Mouse (Mus musculus) CD4-positive helper T cell, adult 2 months (primary cell): ENCODE results near the gene Fkbp7.
A peak's percentile ranks its signal among the peaks of the same experiment; 100 is the strongest.
"Not testable (repeated sequence)": the region's sequence is repeated elsewhere in the genome, so short reads cannot be mapped to it uniquely, and the experiment has no call there.

Source experiments
- DNase-seq: peaks from one replicate; pipeline ENCODE4 v3.0.0-alpha.2; 2012; ENCODE audit warnings: low read depth, missing footprints, low spot score

Gene Fkbp7

DNA sequence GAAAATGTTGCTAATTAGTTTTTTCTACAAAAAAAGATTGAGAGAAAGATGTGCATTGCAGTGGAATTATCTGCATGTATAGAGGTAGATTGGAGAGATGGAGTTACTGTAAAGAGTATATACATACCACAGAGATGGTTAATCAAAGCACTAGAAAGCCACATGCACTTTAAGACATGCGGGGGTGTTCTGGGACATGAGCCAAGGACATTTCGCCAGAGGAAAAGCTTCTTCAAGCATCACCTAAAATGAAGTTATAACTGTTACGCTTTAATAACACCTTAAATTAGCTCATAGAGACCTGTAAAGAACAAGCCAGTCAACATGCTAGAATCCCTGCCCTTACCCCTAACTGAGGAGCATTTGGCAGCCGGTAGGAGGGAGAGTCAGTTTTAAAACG is 5.7 kb downstream of the Fkbp7 start:
- no peak for DNase-seq

DNA sequence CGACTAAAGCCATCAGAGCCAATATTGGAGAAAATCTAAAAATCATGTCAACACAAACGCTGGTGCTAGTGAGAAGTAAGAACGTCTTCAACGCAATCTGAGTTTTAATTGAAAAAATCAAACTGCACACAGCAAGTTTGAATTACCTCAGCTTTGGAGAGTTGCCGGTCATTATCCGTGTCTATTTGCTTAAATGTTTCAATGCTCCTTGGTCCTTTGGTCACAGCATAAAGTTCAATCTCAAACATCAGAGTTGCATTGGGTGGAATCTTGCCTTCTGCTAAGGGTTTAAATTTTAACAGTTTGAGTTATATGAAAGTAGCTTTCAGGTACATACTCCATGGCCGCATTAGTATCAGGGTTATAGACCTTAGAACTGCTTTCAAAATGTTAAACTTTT is 7.4 kb downstream of the Fkbp7 start:
- DNase-seq: no peak

DNA sequence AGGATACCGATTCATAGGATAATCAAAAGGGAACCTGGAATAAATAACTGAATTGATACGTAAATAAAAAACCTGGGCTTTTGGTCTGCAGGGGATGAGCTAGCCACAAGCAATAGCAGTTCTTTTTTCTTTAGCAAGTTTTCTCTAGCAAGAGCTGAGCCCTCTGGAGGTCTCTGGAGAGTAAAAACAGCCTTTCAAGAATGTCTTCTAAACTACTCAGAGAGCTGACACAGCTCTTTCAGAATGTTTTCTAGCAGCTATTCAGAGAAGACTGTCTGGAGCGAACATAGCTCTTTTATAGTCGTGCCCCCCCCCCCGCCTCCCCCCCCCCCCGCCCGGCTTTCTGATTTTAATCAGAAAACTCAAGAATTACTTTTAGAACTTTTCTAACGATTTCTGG is 13.5 kb downstream of the Fkbp7 start:
- DNase-seq: no peak

DNA sequence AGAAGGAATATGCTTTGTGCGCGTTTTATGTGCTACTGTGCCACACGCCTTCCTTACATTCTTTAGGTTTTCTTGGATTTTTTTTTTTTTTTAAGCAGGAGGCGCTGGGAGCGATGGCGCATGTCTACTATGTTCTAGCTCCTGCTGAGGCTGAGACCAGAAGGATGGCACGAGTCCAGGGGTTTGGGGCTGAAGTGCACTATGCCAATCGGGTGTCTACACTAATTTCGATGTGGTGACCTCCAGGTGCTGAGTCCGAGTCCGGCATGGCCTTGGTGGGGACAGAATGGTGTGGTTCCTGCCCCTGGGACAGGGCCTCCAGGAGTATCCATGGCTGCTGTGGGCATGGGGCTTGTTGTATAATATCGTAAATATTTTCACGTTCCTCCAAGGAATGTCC is 14.4 kb downstream of the Fkbp7 start:
- DNase-seq: no peak

DNA sequence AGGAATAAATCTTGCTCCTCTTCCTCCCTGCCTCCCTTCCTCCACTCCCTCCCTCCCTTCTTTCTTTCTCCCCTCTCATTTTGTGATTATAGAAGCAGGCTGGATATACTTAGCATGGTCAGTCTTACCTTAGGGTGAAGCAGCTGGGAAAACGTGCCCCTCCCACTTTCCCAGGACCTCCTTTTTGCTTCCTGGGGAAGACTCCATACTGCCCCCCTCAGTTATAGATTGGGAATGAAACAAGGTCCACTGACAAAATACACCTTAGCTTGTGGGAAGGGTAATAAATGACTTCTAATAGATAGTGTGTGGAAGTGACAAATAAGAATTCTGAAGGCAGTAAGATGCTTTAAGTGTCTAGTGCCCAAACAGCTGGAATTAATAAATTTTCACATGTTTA is 16.9 kb downstream of the Fkbp7 start:
- no peak for DNase-seq

DNA sequence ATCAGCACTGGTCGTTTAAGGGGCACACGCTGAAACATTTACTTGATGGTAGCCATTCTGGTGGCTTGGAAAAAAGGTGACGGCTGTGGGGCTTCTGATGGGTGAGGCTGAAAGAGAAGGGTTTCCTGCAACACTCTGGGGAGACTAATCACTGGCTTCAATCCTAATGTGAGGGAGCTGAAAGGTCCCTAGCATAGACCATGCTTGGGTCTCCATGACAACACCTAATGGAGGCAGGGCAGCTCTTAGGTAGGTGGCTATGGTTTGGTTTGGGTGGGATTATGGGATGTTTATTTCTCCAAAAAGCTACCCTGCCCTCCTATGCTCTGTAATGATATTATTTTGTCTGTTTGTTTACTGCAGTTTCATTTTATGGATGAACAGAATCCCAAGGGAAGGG is 17.5 kb downstream of the Fkbp7 start:
- DNase-seq: no peak

DNA sequence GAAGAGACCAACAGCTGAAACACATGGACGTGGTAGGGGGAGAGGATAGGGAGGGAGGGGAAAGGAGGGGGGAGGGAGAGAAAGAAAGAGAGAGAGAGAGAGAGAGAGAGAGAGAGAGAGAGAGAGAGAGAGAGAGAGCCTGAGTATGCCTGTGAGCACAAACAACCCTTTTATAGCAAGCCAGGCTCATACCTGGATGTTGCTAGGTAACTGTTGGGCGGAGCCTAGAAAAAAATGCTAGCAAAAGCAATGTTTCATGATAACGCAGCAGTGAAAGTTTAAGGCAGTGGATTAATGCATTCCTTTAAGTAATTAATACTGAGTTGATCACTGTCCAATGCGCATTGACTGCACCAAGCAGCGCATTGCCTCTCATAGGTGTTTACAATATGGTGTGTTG is 18.3 kb downstream of the Fkbp7 start:
- no peak for DNase-seq

DNA sequence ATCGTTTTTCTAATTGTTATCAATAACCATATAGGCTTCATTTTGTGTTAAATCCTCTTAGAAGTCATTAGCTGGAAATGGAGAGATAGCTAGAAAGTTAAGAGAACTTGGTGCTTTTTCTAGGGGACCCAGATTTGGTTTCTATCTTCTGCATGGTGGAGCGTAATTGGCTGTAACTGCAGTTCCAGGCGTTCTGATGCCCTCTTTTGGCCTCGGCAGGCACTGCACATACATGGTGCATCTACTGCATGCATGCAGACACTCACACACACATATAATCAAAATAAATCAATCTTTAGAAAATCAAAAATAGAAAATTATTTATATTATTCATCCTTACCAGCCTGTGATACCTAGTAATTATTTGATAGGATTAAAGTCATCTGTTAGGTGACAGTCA is 19.8 kb downstream of the Fkbp7 start:
- no peak for DNase-seq

DNA sequence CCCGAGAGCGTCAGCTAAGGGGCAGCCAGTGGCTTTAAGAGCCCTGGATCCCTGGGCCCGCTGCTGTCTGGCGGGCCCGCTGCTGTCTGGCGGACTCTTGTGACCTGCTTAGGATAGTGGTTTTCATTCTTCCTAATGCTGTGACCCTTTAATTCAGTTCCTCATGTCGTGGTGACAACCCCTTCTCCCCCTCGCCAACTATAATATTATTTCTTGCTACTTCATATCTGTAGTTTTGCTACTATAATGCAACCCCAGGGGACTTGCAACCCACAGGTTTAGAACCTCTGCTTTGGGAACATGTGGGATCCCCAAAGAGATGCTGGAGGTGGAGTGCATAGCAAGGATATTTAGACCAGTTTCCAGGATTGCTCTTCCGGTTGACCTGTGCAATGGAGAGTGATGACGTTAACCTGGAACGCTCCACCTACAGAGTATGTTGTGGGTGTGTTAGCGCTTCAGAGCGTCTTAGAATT is 24.2 kb downstream of the Fkbp7 start:
- DNase-seq: no peak

DNA sequence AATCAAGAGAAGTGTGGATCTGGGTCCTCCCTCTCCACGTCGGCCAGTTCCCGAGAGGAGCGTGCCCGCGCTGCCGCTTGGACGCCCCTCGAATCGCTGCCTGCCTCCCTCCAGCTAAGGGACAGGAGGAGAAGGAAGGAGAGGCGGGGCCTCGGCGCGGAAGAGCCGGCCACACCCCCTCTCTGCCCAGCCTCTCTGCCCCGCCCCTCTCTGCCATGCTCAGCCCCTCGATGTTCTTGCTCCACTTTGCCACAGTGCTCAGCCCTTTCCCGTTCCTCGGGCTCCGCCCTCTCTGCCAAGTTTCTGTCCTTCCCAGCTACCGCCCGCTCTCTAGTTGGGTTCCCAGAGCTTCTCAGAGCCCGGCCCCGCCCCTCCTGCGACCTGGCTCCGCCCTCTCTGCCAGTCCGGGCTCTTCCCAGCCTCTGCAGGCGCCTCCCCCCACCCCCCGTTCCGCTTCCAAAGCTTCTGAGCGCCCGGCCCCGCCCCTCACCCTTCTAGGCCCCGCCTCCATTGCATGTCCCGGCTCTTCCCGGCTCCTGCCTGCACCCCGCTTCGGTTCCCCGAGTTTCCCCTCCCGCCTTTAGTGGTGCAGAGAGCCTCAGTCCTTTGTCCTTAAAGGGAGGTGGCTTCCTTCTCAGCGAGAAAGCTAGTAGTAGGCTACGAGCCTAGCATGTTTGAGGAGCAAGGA is 24.9 kb downstream of the Fkbp7 start, which contains the start of the genes Prkra and Pjvk:
Prkra (minus strand) TSS at position 133 of the 688 bp plus-strand sequence.
Pjvk (plus strand) TSS at position 594 of the 688 bp plus-strand sequence.
- peak; percentile 88 for DNase-seq

DNA sequence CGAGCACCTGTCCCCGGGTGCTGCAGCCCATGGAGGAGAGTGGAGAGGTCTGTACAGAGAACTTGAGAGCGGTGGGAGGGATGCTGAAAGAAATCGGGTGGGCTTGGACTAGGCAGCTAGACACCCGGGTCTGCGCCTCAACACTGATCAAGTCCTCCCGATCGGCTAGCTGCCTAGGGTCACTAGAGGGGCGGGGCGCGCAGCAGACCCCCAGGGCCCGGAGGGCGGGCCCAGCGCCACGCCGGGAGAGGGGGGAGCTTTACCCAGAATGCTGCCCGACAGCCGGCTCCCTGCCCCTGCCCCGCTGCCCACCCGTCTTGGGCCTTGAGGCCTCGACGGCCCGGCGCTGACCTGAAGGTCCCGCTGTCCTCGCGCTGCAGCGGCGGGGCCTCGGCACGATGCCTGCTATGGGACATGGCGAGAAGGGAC is 25.5 kb downstream of the Fkbp7 start:
- DNase-seq: no peak

DNA sequence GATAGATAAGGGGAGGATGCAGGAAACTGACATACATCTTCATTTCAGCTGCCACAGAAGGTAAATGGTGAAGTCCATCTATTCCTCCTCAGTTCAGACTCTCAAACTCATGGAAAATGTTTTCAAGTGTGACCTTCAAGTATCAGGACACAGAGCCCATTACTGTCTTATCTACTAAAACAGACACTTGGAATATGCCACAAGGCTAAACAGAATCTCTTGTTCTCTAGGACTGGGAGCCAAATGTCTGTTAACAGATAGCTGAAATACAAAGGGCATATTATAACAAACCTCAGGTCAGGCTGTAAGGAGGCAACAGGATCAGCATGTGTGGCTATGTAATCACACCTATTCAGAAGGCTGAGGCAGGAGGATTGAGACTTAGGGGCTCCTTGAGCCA is 29.1 kb downstream of the Fkbp7 start:
- no peak for DNase-seq

DNA sequence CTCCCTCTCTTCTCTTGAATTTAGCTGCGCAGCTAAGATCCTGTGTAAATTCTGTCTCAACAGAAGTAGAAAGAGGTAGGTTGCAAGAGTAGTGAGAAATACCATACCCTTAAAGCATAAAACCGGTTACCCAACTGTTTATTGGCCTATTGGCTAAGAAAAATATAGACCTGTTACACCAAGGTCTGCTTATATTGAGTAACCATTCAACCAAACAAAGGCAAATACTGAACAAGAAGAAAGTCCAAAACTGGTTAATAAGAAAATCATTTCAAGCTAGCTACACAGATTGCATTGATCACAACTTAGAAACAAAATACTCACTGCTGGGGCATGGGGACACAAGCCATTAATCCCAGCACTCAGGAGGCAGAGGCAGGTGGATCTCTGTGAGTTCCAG is 33.3 kb downstream of the Fkbp7 start:
- no peak for DNase-seq

DNA sequence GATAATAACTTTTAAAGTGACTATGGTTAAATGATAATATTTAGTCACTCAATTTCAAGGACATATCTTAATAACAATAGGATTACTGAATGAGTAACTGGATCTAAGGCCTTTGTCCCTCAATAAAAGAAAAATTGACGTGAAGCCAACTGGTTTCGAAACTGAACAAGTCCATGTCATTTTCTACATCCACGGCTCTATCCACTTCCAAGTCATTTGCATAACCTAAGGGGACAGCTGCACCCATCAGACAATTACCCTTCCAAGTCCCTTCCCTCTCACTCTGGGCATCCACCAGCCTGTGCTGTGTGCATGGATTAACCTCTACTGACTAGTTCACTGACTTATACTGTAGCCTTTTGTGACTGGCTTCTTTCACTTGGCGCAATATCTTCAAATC is 41.3 kb downstream of the Fkbp7 start:
- no peak for DNase-seq

DNA sequence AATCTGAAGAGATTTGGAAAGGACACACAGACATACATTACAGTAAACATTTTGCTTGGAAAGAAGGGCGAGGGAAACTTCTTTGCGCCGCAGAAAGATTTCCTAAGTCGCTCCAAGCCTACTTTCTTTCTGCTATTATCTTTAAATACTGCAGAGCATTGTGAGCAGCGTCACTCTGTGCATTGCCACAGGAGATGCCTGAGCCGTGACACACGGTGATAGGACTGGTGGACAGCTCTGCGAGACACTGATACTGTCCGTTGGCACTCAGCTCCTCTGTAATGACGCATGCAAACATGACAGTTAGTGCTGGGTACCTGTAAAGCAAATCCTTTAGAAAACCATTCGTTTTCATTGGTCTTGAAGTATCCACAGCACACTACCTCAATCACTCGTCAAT is 42.6 kb downstream of the Fkbp7 start:
- no peak for DNase-seq

DNA sequence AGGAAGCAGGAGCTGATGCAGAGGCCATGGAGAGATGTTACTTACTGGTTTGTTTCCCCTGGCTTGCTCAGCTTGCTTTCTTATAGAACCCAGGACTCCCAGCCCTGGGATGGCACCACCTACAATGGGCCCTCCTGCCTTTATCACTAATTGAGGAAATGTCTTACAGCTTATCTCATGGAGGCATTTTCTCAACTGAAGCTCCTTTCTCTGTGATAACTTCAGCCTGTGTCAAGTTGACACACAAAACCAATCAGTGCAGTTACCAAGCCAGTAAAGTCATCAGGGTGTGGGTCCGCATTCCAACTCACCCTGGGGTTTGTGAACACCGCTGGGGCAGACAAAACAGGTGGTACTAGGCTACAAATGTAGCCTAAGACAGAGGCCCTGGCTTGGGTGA is 50.6 kb downstream of the Fkbp7 start:
- not testable (repeated sequence) for DNase-seq

DNA sequence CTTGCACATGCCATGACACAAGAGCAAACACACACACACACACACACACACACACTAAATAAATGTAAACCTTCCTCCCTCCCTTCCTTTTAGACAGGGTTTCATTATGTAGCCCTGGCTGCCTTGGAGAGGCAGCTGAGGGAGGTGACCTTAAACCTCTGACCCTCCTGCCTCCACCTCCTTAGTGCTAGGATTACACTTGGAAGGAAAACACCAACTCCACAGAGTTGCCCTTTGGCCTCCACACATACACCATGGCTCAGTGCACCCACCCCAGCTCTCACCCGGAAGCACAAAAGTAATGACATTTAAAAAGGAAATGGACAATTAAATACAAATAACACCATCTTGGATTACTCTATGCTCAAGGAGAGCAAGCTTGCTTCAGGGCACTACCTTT is 51.2 kb downstream of the Fkbp7 start:
- DNase-seq: no peak

DNA sequence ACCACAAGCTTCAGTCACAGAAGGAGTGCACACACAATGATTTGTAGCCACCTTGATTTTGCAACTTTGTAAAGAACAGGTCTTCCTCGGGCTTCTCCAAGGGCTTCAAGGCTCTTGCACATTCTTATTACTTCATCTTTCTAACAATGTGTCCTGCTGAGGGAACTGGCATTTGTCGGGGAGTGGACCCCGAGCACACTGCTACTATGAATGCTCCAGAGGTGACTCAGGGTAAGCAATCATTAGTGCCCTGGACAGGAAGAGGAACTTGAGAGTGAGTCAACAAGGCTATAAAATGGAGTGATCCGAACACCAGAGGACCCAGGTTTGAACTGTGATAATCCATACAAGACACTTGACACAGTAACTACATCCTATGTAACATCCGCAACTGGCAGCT is 52.7 kb downstream of the Fkbp7 start:
- no peak for DNase-seq

DNA sequence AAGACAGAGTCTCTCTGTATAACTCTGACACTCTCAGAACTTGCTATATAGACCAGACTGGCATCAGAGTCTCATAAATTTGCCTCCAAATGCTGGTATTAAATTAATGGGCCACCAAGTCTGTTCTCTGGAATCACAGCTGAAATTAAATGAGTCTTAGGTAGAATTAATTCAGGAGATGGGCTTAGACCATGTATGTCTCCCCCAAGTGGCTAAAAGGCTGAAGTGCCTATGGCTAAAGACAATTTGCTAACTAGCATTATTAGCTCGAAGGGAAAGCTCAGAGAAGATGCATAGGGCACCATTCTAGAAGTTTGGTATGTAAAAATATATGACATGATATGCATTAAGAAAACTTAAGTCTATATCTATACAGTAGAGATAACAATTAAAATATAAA is 54.8 kb downstream of the Fkbp7 start:
- DNase-seq: peak; percentile 20
